Mouse (Mus musculus): Measurements from ENCODE around the gene Timm9. TPM values are rescaled to one million over a fixed set of nuclear protein-coding genes. Genes with fewer than 3 reads are reported as not detected.

Gene Timm9
- polyA plus RNA-seq (2011; ENCODE audit: insufficient read depth, insufficient read length, low read depth, missing spikeins): 60.7 and 69.3 TPM in 2 replicates

GRCm38 (mm10) chr12:71136130-71136973 is at the start of gene Timm9, which contains the start of gene 2700049A03Rik:
Gene Timm9 (minus strand): TSS chr12:71136684.
Gene 2700049A03Rik (plus strand): TSS chr12:71136848.
- Histone ChIP-seq H3K4me3 (ENCODE audit: low read depth, low read length) (peak within 1 kb of the TSS; percentile 99), H3K27me3 (ENCODE audit: control insufficient read depth, insufficient read depth, low read length, poor library complexity, severe bottlenecking) (no peaks in the 10 kb centered on the region), H3K9ac (ENCODE audit: low read depth, poor library complexity, severe bottlenecking) (peak within 1 kb of the TSS; percentile 81), H3K36me3 (ENCODE audit: control insufficient read depth, insufficient read depth, low read length, poor library complexity, severe bottlenecking) (peaks cover 23% of the 10 kb centered on the region), H3K4me1 (ENCODE audit: control insufficient read depth, insufficient read depth, low read length) (no peaks in the 10 kb centered on the region), H3K9me3 (replicated peaks; ENCODE audit: control insufficient read depth, insufficient read depth, low read length, poor library complexity, severe bottlenecking) (no peaks in the 10 kb centered on the region), H3K27ac (ENCODE audit: insufficient read depth, low read length) (peak within 1 kb of the TSS; percentile 77)
- no peak for TF ChIP-seq EP300 (IDR thresholded peaks at IDR 0.05; ENCODE audit: insufficient read depth, low read depth, low read length)
- peak; percentile 41 for TF ChIP-seq POLR2A (IDR thresholded peaks at IDR 0.05; ENCODE audit: insufficient read depth, low read length)

- Histone ChIP-seq H3K27ac (ENCODE audit: insufficient read depth, low read length) (no peak overlapping the region), H3K9ac (ENCODE audit: low read depth, poor library complexity, severe bottlenecking) (no peak overlapping the region), H3K4me1 (ENCODE audit: control insufficient read depth, insufficient read depth, low read length) (peaks cover 2% of the 10 kb centered on the region), H3K27me3 (ENCODE audit: control insufficient read depth, insufficient read depth, low read length, poor library complexity, severe bottlenecking) (no peaks in the 10 kb centered on the region), H3K9me3 (replicated peaks; ENCODE audit: control insufficient read depth, insufficient read depth, low read length, poor library complexity, severe bottlenecking) (no peaks in the 10 kb centered on the region), H3K4me3 (ENCODE audit: low read depth, low read length) (no peak overlapping the region), H3K36me3 (ENCODE audit: control insufficient read depth, insufficient read depth, low read length, poor library complexity, severe bottlenecking) (peaks cover 10% of the 10 kb centered on the region)
- TF ChIP-seq CTCF (IDR thresholded peaks at IDR 0.05; ENCODE audit: low read depth, low read length) (no peak), EP300 (IDR thresholded peaks at IDR 0.05; ENCODE audit: insufficient read depth, low read depth, low read length) (no peak), POLR2A (IDR thresholded peaks at IDR 0.05; ENCODE audit: insufficient read depth, low read length) (no peak)
These were observed 47.9 kb upstream of the Timm9 start for GRCm38 (mm10) chr12:71184396-71184795.

GRCm38 (mm10) chr12:71183736-71184135 is 47.3 kb upstream of the Timm9 start:
- peaks cover 2% of the 10 kb centered on the region for H3K4me1 ChIP-seq (ENCODE audit: control insufficient read depth, insufficient read depth, low read length)
- H3K9me3 ChIP-seq (replicated peaks; ENCODE audit: control insufficient read depth, insufficient read depth, low read length, poor library complexity, severe bottlenecking): no peaks in the 10 kb centered on the region
- peaks cover 11% of the 10 kb centered on the region for H3K36me3 ChIP-seq (ENCODE audit: control insufficient read depth, insufficient read depth, low read length, poor library complexity, severe bottlenecking)
- TF ChIP-seq POLR2A (IDR thresholded peaks at IDR 0.05; ENCODE audit: insufficient read depth, low read length) (no peak), EP300 (IDR thresholded peaks at IDR 0.05; ENCODE audit: insufficient read depth, low read depth, low read length) (no peak), CTCF (IDR thresholded peaks at IDR 0.05; ENCODE audit: low read depth, low read length) (no peak)
- no peaks in the 10 kb centered on the region for H3K27me3 ChIP-seq (ENCODE audit: control insufficient read depth, insufficient read depth, low read length, poor library complexity, severe bottlenecking)
- no peak overlapping the region for H3K9ac ChIP-seq (ENCODE audit: low read depth, poor library complexity, severe bottlenecking)
- H3K4me3 ChIP-seq (ENCODE audit: low read depth, low read length): no peak overlapping the region
- H3K27ac ChIP-seq (ENCODE audit: insufficient read depth, low read length): no peak overlapping the region

- H3K27me3 ChIP-seq (ENCODE audit: control insufficient read depth, insufficient read depth, low read length, poor library complexity, severe bottlenecking): no peaks in the 10 kb centered on the region
- peaks cover 4% of the 10 kb centered on the region for H3K4me1 ChIP-seq (ENCODE audit: control insufficient read depth, insufficient read depth, low read length)
- peaks cover 23% of the 10 kb centered on the region for H3K36me3 ChIP-seq (ENCODE audit: control insufficient read depth, insufficient read depth, low read length, poor library complexity, severe bottlenecking)
- no peaks in the 10 kb centered on the region for H3K9me3 ChIP-seq (replicated peaks; ENCODE audit: control insufficient read depth, insufficient read depth, low read length, poor library complexity, severe bottlenecking)
- H3K4me3 ChIP-seq (ENCODE audit: low read depth, low read length): no peak overlapping the region
- TF ChIP-seq CTCF (IDR thresholded peaks at IDR 0.05; ENCODE audit: low read depth, low read length) (no peak), POLR2A (IDR thresholded peaks at IDR 0.05; ENCODE audit: insufficient read depth, low read length) (no peak), EP300 (IDR thresholded peaks at IDR 0.05; ENCODE audit: insufficient read depth, low read depth, low read length) (no peak)
- no peak overlapping the region for H3K9ac ChIP-seq (ENCODE audit: low read depth, poor library complexity, severe bottlenecking)
- H3K27ac ChIP-seq (ENCODE audit: insufficient read depth, low read length): no peak overlapping the region
These were observed 33.4 kb upstream of the Timm9 start for GRCm38 (mm10) chr12:71169911-71170310.

- H3K36me3 ChIP-seq (ENCODE audit: control insufficient read depth, insufficient read depth, low read length, poor library complexity, severe bottlenecking): peaks cover 41% of the 10 kb centered on the region
- no peak overlapping the region for H3K9ac ChIP-seq (ENCODE audit: low read depth, poor library complexity, severe bottlenecking)
- H3K9me3 ChIP-seq (replicated peaks; ENCODE audit: control insufficient read depth, insufficient read depth, low read length, poor library complexity, severe bottlenecking): no peaks in the 10 kb centered on the region
- TF ChIP-seq CTCF (IDR thresholded peaks at IDR 0.05; ENCODE audit: low read depth, low read length) (no peak), POLR2A (IDR thresholded peaks at IDR 0.05; ENCODE audit: insufficient read depth, low read length) (no peak), EP300 (IDR thresholded peaks at IDR 0.05; ENCODE audit: insufficient read depth, low read depth, low read length) (no peak)
- no peaks in the 10 kb centered on the region for H3K27me3 ChIP-seq (ENCODE audit: control insufficient read depth, insufficient read depth, low read length, poor library complexity, severe bottlenecking)
- H3K4me1 ChIP-seq (ENCODE audit: control insufficient read depth, insufficient read depth, low read length): no peaks in the 10 kb centered on the region
- H3K27ac ChIP-seq (ENCODE audit: insufficient read depth, low read length): no peak overlapping the region
- H3K4me3 ChIP-seq (ENCODE audit: low read depth, low read length): no peak overlapping the region
These were observed 27.9 kb upstream of the Timm9 start for GRCm38 (mm10) chr12:71164410-71164809.

GRCm38 (mm10) chr12:71157974-71158373 is 21.5 kb upstream of the Timm9 start:
- TF ChIP-seq CTCF (IDR thresholded peaks at IDR 0.05; ENCODE audit: low read depth, low read length): no peak
- no peaks in the 10 kb centered on the region for H3K9me3 ChIP-seq (replicated peaks; ENCODE audit: control insufficient read depth, insufficient read depth, low read length, poor library complexity, severe bottlenecking)
- H3K27me3 ChIP-seq (ENCODE audit: control insufficient read depth, insufficient read depth, low read length, poor library complexity, severe bottlenecking): no peaks in the 10 kb centered on the region
- no peak overlapping the region for H3K27ac ChIP-seq (ENCODE audit: insufficient read depth, low read length)
- H3K4me1 ChIP-seq (ENCODE audit: control insufficient read depth, insufficient read depth, low read length): no peaks in the 10 kb centered on the region
- H3K9ac ChIP-seq (ENCODE audit: low read depth, poor library complexity, severe bottlenecking): no peak overlapping the region
- H3K4me3 ChIP-seq (ENCODE audit: low read depth, low read length): no peak overlapping the region
- H3K36me3 ChIP-seq (ENCODE audit: control insufficient read depth, insufficient read depth, low read length, poor library complexity, severe bottlenecking): peaks cover 44% of the 10 kb centered on the region

Data from ES-Bruce4 (cell line).